Mouse (Mus musculus) olfactory bulb, adult 2 months (tissue): Measurements from ENCODE around the gene Enc1.

ENCODE experiments used
- CTCF ChIP-seq: fragments of 200-500 bp; IDR thresholded peaks from 2 replicates; pipeline ENCODE4 v1.5.1; 2012; ENCODE audit warnings: low read depth, mild to moderate bottlenecking, low read length, moderate library complexity; ENCODE audit not compliant: insufficient read depth
- POLR2A ChIP-seq: fragments of 200-500 bp; IDR thresholded peaks from 2 replicates; pipeline ENCODE4 v1.6.1; 2012; ENCODE audit warnings: mild to moderate bottlenecking, low read depth, low read length, moderate library complexity; ENCODE audit not compliant: insufficient read depth

- no peak for TF ChIP-seq CTCF
- TF ChIP-seq POLR2A: no peak
These were observed 55.9 kb downstream of the Enc1 start for GRCm38 (mm10) chr13:97296757-97297156.
